Mouse (Mus musculus) lung, adult 2 months (tissue): ENCODE results near the gene Adssl1. TPM values are rescaled to one million over a fixed set of nuclear protein-coding genes. Genes with fewer than 3 reads are reported as not detected.

ENCODE experiments used
- DNase-seq: peaks from one replicate; pipeline ENCODE4 v3.0.0; 2022
- H3K4me1 ChIP-seq: fragments of 200-500 bp; 2 replicates; pipeline ENCODE4 v1.6.1; 2011; ENCODE audit warnings: low read length; ENCODE audit not compliant: control insufficient read depth, insufficient read depth
- H3K4me3 ChIP-seq: fragments of 200-500 bp; replicated peaks from 2 replicates; pipeline ENCODE3; 2011; ENCODE audit warnings: low read depth, mild to moderate bottlenecking, control low read depth, low read length; ENCODE audit errors: extremely low read depth
- CTCF ChIP-seq: fragments of 200-500 bp; IDR thresholded peaks from 2 replicates; pipeline ENCODE4 v1.5.1; 2011; ENCODE audit warnings: mild to moderate bottlenecking, low read length, control low read depth; ENCODE audit not compliant: insufficient read depth
- POLR2A ChIP-seq: fragments of 200-500 bp; IDR thresholded peaks from 2 replicates; pipeline ENCODE4 v1.6.1; 2011; ENCODE audit warnings: low read depth, mild to moderate bottlenecking, control low read depth, low read length, borderline replicate concordance; ENCODE audit errors: extremely low read depth
- WGBS: fragments of 180-500 bp; shearing (Covaris S2); methylation state at CpG from one replicate; pipeline ENCODE4 v1.1.7; 2018; 5-methylcytosine and 5-hydroxymethylcytosine counted together
- polyA plus RNA-seq: library from polyadenylated mRNA; depleted of rRNA; stranded (reverse); fragments of >200 nt; gene quantifications from 2 replicates; pipeline ENCODE4 v1.2.3, GENCODE M21; 2012; rRNA removed

Gene Adssl1
- polyA plus RNA-seq: 33.3 and 39.0 TPM in 2 replicates

DNA sequence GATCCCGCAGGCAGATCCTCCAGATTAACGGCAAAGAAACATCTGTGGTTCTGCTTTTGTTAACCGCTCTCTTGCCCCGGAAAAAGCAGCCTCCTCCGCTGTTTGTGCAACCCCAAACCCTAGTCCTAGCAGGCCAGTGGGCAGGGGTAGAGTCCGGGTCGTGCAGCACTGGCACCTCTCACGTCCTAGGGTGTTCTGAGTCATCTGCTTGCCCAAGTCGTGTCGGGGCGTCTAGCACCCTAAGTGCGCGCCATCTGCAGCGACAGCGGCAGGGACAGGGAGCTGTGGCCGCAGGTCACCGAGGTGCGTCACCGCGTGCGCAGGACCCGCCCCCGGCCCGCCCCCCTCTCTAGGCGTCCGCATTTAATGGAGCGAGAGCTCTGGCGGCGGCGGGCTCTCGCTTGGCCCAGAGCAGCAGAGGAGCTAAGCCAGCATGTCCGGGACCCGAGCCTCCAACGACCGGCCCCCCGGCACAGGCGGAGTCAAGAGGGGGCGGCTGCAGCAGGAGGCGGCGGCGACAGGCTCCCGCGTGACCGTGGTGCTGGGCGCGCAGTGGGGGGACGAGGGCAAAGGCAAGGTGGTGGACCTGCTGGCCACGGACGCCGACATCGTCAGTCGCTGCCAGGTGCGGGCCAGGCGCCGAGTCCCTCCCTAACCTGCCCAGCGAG, at the start of gene Adssl1:
Gene Adssl1, plus strand, starts transcription at position 360 of the 668 bp plus-strand sequence.
- WGBS: 1% methylated on average over 56 of the region's 56 CpGs
- TF ChIP-seq CTCF (no peak), POLR2A (peak; percentile 58; the same call in 1 of the 2 replicates)
- peak; percentile 63 for DNase-seq

DNA sequence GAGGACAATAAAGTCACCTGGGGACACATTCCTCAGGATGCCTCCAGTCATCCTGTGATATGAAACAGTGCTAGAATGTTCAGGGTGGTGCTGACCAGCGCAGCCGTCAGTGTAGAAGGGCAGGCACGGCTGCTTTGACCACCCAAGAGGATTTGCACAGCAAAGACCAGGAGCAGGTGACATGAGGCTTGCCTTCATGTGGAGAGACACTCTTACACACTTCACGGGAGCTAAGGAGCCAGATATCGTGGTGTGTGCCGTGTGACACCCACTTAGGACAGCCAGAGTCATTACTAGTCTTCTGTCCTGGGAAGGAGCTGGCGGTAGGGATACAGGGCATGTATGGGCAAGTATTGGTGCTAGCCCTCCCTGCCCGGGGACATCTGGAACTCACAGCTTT, 49.7 kb upstream of the Adssl1 start:
- Histone ChIP-seq H3K4me3 (no peak overlapping the region), H3K4me1 (no peaks in the 10 kb centered on the region)
- DNase-seq: no peak
- WGBS: 70% methylated on average over 8 of the region's 8 CpGs
- no peak for TF ChIP-seq CTCF
- no peak for TF ChIP-seq POLR2A

More for the DNA sequence above, at the start of gene Adssl1:
- Histone ChIP-seq H3K4me3 (peak within 1 kb of the TSS; percentile 77), H3K4me1 (peaks cover 12% of the 10 kb centered on the region; the same call in 1 of the 2 replicates)

DNA sequence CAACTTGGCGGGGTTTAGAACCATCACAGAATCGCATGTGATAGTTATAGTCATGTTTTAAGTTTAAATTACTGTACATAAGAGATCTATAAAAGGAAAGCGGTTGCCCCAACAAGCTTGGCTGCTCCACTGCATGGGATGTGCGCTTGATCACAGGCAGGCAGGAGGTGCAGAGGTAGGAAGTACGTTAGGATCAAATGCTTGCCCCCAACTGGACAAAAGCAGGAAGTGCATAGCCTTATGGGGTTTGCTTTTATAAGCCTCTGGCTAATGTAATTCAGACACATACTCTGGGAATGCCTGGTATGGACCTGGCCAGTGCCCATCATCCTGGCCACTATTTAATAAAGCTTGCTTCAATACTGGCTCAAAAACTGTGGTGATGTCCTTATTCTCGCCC, 48.8 kb upstream of the Adssl1 start:
- Histone ChIP-seq H3K4me1 (no peaks in the 10 kb centered on the region), H3K4me3 (no peak overlapping the region)
- TF ChIP-seq POLR2A (no peak), CTCF (0 out of 2 replicates have a peak, but pooled peaks have one; percentile 6)
- no peak for DNase-seq
- 63% methylated on average over 6 of the region's 6 CpGs for WGBS

DNA sequence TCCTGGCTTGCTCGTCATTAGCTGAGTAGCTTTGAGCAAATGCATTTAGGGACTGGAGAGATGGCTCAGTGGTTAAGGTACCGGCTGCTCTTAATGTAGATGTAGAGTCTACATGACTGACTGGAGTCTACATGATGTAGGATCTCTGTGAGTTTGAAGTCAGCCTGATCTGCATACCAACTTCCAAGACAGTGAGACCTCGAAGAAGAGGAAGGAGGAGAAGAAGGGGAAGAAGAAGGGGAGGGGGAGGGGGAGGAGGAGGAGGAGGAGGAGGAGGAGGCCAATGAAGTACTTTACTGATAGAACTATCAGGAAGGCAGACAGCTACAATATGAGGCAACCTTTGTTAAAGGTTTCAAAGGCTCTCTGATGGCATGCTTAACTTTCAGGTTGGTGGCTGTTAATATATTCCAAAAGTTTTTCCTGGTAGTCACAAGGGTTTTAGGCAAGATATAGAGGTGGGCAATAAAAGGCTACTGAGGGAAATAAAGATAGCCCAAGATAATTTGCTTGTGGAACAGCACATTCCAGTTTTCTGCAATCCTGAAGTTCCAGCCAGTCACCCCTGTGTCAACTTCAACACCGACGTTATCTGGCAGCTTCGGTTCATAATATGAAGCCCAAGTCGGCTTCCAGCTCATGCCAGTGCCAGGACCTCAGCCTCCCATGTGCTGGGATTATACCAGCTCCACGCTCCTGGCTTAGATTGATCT, 44.4 kb upstream of the Adssl1 start:
- WGBS: 59% methylated on average over 8 of the region's 8 CpGs

DNA sequence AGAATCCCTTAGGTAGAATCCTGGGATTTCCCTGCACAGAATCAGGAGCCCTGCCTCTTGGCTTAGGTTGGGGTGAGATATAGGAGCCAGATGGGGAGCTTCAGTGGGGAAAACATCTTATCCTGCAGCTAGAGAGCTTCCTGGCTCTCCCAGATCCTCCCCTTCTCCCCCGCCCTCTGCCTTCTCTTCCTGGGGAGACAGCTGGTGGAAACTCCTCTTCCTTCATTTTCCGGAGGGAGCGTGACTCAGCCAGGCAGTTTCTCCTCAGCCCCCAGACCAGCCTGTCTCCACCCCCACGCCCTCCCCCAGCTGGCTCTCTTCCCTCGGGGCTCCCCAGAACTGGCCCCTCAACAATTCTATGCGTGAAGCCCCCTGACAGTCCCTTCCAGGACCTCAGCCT, 43.5 kb upstream of the Adssl1 start:
- TF ChIP-seq CTCF (no peak), POLR2A (no peak)
- H3K4me1 ChIP-seq: no peaks in the 10 kb centered on the region; the same call in 1 of the 2 replicates
- WGBS: 19% methylated on average over 6 of the region's 6 CpGs
- H3K4me3 ChIP-seq: no peak overlapping the region
- DNase-seq: no peak

More for the DNA sequence above, 44.4 kb upstream of the Adssl1 start:
- no peak for DNase-seq
- H3K4me1 ChIP-seq: no peaks in the 10 kb centered on the region; the same call in 1 of the 2 replicates
- no peak overlapping the region for H3K4me3 ChIP-seq
- no peak for TF ChIP-seq POLR2A
- TF ChIP-seq CTCF: no peak

DNA sequence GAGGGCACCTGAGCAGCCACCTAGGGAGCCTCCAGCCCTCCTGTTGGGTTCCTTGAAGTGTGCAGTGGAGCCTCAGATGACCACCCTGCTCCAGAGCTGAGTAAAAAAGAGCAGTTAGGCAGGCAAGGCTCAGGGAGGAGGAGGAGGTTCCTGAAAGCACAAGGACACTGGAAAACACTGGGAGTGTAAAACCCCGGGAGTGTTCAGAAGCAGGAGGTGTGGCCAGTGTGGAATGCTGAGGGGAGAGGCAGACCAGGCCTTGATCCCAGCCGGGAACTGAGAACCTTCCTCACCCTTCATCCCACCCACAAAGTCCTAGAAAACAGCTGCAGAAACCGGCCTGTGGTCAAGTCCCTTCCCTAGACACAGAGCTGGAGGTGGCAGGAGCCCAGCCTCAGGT, 43.1 kb upstream of the Adssl1 start:
- DNase-seq: no peak
- Histone ChIP-seq H3K4me3 (no peak overlapping the region), H3K4me1 (no peaks in the 10 kb centered on the region; the same call in 1 of the 2 replicates)
- TF ChIP-seq POLR2A (no peak), CTCF (no peak)
- WGBS: 37% methylated on average over 3 of the region's 3 CpGs

DNA sequence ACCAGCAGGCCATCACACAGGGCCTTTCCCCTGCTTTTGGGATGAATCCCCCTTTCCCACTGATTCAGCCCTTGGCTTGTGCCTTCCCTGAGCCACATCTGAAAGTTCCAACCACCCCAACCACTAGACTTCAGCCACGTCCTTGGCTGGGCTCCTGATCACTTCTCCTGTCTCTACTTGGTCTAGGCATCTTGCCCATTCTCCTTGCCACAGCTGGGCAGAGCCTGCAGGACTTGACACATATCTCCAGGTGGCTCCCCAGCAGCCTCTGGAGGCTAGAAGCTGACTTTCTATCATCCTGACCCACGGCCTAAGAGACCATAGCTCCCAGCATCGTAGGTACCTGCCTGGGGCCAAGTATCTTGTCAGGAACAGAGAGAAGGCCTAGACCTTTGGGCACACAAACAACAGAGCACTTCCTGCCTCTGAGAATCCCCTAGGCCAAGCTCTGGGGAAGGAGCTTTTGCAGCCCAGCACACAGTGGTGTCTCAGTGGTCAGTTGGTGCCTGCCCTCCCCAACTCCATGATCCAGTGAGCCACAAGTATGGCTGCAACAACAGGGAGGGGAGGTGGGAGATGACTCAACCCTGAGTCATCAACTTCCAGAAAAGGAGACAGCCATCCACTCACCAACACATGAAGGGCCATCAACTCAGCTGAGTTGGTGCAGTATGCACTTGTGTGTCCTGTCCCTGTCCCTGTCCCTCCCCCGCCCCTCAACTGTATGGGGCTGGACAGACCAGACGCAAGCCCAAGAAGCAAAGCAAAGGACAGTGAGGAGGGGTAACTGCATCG, 41.4 kb upstream of the Adssl1 start:
- WGBS: 57% methylated on average over 6 of the region's 6 CpGs
- Histone ChIP-seq H3K4me3 (no peak overlapping the region), H3K4me1 (no peaks in the 10 kb centered on the region; the same call in 1 of the 2 replicates)
- DNase-seq: no peak
- TF ChIP-seq POLR2A (no peak), CTCF (no peak)

DNA sequence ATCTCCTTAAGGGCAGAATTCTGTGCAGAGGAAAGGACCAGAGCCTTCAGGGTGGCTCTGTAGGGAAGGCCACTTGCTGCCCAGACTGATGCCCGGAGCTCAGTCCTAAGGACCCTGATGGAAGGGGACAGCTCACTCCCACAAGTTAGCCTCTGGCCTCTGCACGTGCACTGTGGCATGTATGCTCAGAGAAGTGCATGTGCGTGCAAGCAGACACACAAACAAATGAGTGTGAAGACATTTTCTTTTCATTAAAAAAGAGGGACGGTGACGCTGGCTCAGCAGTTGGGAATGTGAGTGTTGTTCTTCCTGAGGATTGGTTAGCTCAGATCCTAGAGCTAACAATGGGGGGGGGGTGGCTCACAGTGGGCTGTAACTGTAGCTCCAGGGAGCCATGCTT, 40.4 kb upstream of the Adssl1 start:
- DNase-seq: no peak
- Histone ChIP-seq H3K4me1 (no peaks in the 10 kb centered on the region; the same call in 1 of the 2 replicates), H3K4me3 (no peak overlapping the region)
- TF ChIP-seq CTCF (no peak), POLR2A (no peak)
- WGBS: 66% methylated on average over 5 of the region's 5 CpGs

DNA sequence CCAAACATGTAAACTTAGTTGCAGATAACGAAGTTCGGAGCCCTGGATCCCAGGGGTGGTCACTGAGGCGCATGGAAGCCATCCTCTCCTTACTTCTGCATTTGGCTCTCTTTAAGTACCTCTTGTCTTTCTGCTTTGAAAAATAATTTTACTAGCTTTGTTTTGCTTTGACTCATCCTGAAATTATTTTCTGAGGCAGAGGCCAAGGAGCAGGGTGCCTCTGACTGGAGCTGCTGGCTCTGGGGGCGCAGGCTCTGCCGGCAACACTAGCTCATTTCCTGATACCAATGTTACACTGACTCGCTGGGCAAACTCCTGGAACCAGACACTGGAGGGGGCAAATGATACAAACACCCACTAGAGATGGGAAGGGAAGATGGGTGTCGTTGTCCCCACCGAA, 39.9 kb upstream of the Adssl1 start:
- 84% methylated on average over 8 of the region's 8 CpGs for WGBS
- TF ChIP-seq POLR2A (no peak), CTCF (no peak)
- no peak for DNase-seq
- Histone ChIP-seq H3K4me1 (no peaks in the 10 kb centered on the region; the same call in 1 of the 2 replicates), H3K4me3 (no peak overlapping the region)
